Mouse (Mus musculus): ENCODE data around the gene Hnrnpr. TPM values are rescaled to one million over a fixed set of nuclear protein-coding genes. Genes with fewer than 3 reads are reported as not detected.

Hnrnpr gene
- polyA plus RNA-seq, 1 experiment = 6.6 TPM

DNA sequence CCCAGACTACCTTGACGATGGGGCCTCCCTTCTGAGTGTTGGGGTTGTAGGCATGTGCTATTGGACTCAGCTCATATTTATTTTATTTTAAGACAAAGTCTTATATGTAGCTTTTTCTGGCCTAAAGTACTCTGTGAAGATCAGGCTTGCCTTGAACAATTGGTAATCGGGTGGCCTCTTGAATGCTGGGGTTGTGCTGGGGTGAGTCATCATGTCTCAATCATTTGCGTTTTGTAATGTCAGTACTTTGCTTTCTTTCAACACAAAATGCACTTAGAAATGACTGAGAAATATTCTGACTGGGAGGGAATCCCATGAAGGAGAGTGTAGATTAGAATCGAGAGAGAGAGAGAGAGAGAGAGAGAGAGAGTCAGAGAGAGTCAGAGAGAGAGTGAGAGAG is 9.3 kb downstream of the Hnrnpr start:
- Histone ChIP-seq H3K4me1 (ENCODE audit: control insufficient read depth) (peaks cover 5% of the 10 kb centered on the region), H3K27me3 (ENCODE audit: control insufficient read depth) (no peaks in the 10 kb centered on the region), H3K36me3 (ENCODE audit: control insufficient read depth) (peaks cover 98% of the 10 kb centered on the region), H3K4me3 (replicated peaks) (no peak overlapping the region), H3K9me3 (ENCODE audit: control insufficient read depth, low read length) (no peaks in the 10 kb centered on the region)
- no peak for TF ChIP-seq GATA1 (IDR thresholded peaks at IDR 0.05; ENCODE audit: low read length)
- TF ChIP-seq TAL1 (IDR thresholded peaks at IDR 0.05; ENCODE audit: low read length) = no peak

DNA sequence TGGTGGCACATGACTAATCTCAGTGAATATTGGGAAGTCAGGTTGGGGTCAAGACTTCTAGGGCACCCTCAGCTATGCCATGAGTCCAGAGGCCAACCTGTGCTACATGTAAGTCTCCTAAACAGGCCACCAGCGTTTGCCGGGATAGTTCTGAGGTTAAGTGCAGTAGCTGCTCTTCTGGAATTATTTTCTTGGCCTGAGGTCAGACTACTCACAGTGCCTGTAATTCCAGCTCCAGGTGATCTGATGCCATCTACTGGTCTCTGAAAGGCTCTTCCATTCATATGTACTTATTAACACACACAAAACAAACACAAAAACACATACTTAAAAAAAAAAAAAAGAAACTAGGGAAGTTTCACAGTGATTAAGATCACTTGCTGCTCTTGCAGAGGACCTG is 13.5 kb downstream of the Hnrnpr start:
- H3K36me3 ChIP-seq (ENCODE audit: control insufficient read depth) = peaks cover 95% of the 10 kb centered on the region
- H3K27me3 ChIP-seq (ENCODE audit: control insufficient read depth) = no peaks in the 10 kb centered on the region
- no peak overlapping the region for H3K4me3 ChIP-seq (replicated peaks)
- TF ChIP-seq TAL1 (IDR thresholded peaks at IDR 0.05; ENCODE audit: low read length) (no peak), GATA1 (IDR thresholded peaks at IDR 0.05; ENCODE audit: low read length) (no peak)
- H3K4me1 ChIP-seq (ENCODE audit: control insufficient read depth) = peaks cover 6% of the 10 kb centered on the region
- no peaks in the 10 kb centered on the region for H3K9me3 ChIP-seq (ENCODE audit: control insufficient read depth, low read length)

- H3K9me3 ChIP-seq (ENCODE audit: control insufficient read depth, low read length) = no peaks in the 10 kb centered on the region
- H3K4me3 ChIP-seq (replicated peaks) = no peak overlapping the region
- peaks cover 2% of the 10 kb centered on the region; the same call in 1 of the 2 replicates for H3K4me1 ChIP-seq (ENCODE audit: control insufficient read depth)
- no peak for TF ChIP-seq TAL1 (IDR thresholded peaks at IDR 0.05; ENCODE audit: low read length)
- no peak for TF ChIP-seq GATA1 (IDR thresholded peaks at IDR 0.05; ENCODE audit: low read length)
- no peaks in the 10 kb centered on the region for H3K27me3 ChIP-seq (ENCODE audit: control insufficient read depth)
- peaks cover 95% of the 10 kb centered on the region for H3K36me3 ChIP-seq (ENCODE audit: control insufficient read depth)
Observed at GRCm38 (mm10) chr4:136327238-136327637, 16.5 kb downstream of the Hnrnpr start.

DNA sequence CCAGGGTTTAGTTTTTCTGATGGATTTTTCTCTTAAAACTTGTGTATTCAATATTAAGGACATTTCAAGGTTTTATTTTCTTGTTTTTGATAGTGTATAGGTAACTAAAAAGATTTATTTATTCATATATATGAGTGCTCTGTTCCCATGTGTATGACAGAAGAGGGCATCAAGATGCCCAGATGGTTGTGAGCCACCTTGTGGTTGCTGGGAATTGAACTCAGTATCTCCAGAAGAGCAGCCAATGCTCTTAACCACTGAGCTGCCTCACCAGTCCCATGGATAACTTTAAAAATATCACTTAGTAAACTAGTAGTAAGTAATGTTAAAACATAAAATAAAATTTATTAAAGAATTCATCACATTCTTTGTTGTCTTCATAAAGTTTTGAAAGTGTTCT is 17.4 kb downstream of the Hnrnpr start:
- H3K4me3 ChIP-seq (replicated peaks) = no peak overlapping the region
- TF ChIP-seq TAL1 (IDR thresholded peaks at IDR 0.05; ENCODE audit: low read length) (no peak), GATA1 (IDR thresholded peaks at IDR 0.05; ENCODE audit: low read length) (no peak)
- peaks cover 2% of the 10 kb centered on the region; the same call in 1 of the 2 replicates for H3K4me1 ChIP-seq (ENCODE audit: control insufficient read depth)
- H3K27me3 ChIP-seq (ENCODE audit: control insufficient read depth) = no peaks in the 10 kb centered on the region
- peaks cover 95% of the 10 kb centered on the region for H3K36me3 ChIP-seq (ENCODE audit: control insufficient read depth)
- H3K9me3 ChIP-seq (ENCODE audit: control insufficient read depth, low read length) = no peaks in the 10 kb centered on the region

GRCm38 (mm10) chr4:136331709-136332108 is 21.0 kb downstream of the Hnrnpr start:
- Histone ChIP-seq H3K4me3 (replicated peaks) (no peak overlapping the region), H3K27me3 (ENCODE audit: control insufficient read depth) (no peaks in the 10 kb centered on the region), H3K9me3 (ENCODE audit: control insufficient read depth, low read length) (no peaks in the 10 kb centered on the region), H3K36me3 (ENCODE audit: control insufficient read depth) (peaks cover 95% of the 10 kb centered on the region), H3K4me1 (ENCODE audit: control insufficient read depth) (no peaks in the 10 kb centered on the region; the same call in 1 of the 2 replicates)
- no peak for TF ChIP-seq TAL1 (IDR thresholded peaks at IDR 0.05; ENCODE audit: low read length)
- no peak for TF ChIP-seq GATA1 (IDR thresholded peaks at IDR 0.05; ENCODE audit: low read length)

DNA sequence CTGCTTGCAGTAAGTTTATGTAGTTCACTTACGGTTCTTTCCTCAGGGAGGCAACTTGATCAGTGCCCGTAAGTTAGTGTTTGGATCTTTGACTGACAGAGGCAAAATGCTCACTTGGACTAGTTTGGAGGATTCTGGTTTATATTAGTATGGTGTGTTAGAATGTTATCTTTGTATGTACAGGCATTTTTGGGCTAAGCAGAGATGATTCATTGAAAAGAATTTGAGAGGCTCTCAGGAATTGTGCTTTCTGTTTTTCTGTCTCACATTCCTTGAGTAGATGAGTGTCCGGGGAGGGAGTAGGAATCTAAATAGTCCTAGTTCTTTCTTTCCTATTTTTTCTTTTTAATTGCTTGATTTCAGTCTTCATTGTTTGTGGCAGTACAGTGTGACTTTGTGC is 22.4 kb downstream of the Hnrnpr start:
- no peak overlapping the region for H3K4me3 ChIP-seq (replicated peaks)
- no peaks in the 10 kb centered on the region for H3K27me3 ChIP-seq (ENCODE audit: control insufficient read depth)
- peaks cover 95% of the 10 kb centered on the region for H3K36me3 ChIP-seq (ENCODE audit: control insufficient read depth)
- TF ChIP-seq GATA1 (IDR thresholded peaks at IDR 0.05; ENCODE audit: low read length) (no peak), TAL1 (IDR thresholded peaks at IDR 0.05; ENCODE audit: low read length) (no peak)
- peaks cover 3% of the 10 kb centered on the region for H3K4me1 ChIP-seq (ENCODE audit: control insufficient read depth)
- no peaks in the 10 kb centered on the region for H3K9me3 ChIP-seq (ENCODE audit: control insufficient read depth, low read length)

- TF ChIP-seq GATA1 (IDR thresholded peaks at IDR 0.05; ENCODE audit: low read length) = no peak
- TF ChIP-seq TAL1 (IDR thresholded peaks at IDR 0.05; ENCODE audit: low read length) = no peak
- no peaks in the 10 kb centered on the region for H3K27me3 ChIP-seq (ENCODE audit: control insufficient read depth)
- H3K4me1 ChIP-seq (ENCODE audit: control insufficient read depth) = peaks cover 3% of the 10 kb centered on the region
- peaks cover 96% of the 10 kb centered on the region for H3K36me3 ChIP-seq (ENCODE audit: control insufficient read depth)
- no peak overlapping the region for H3K4me3 ChIP-seq (replicated peaks)
- H3K9me3 ChIP-seq (ENCODE audit: control insufficient read depth, low read length) = no peaks in the 10 kb centered on the region
Observed at GRCm38 (mm10) chr4:136335065-136335464, 24.3 kb downstream of the Hnrnpr start.

GRCm38 (mm10) chr4:136337129-136337528 is 26.4 kb downstream of the Hnrnpr start:
- TF ChIP-seq TAL1 (IDR thresholded peaks at IDR 0.05; ENCODE audit: low read length) = no peak
- TF ChIP-seq GATA1 (IDR thresholded peaks at IDR 0.05; ENCODE audit: low read length) = no peak
- Histone ChIP-seq H3K27me3 (ENCODE audit: control insufficient read depth) (no peaks in the 10 kb centered on the region), H3K4me1 (ENCODE audit: control insufficient read depth) (peaks cover 3% of the 10 kb centered on the region), H3K36me3 (ENCODE audit: control insufficient read depth) (peaks cover 92% of the 10 kb centered on the region), H3K9me3 (ENCODE audit: control insufficient read depth, low read length) (no peaks in the 10 kb centered on the region), H3K4me3 (replicated peaks) (no peak overlapping the region)

- H3K4me1 ChIP-seq (ENCODE audit: control insufficient read depth) = peaks cover 3% of the 10 kb centered on the region
- peaks cover 86% of the 10 kb centered on the region for H3K36me3 ChIP-seq (ENCODE audit: control insufficient read depth)
- no peak for TF ChIP-seq GATA1 (IDR thresholded peaks at IDR 0.05; ENCODE audit: low read length)
- TF ChIP-seq TAL1 (IDR thresholded peaks at IDR 0.05; ENCODE audit: low read length) = no peak
- no peaks in the 10 kb centered on the region for H3K27me3 ChIP-seq (ENCODE audit: control insufficient read depth)
- no peaks in the 10 kb centered on the region for H3K9me3 ChIP-seq (ENCODE audit: control insufficient read depth, low read length)
- no peak overlapping the region for H3K4me3 ChIP-seq (replicated peaks)
Observed at GRCm38 (mm10) chr4:136349616-136350015, 38.9 kb downstream of the Hnrnpr start.

DNA sequence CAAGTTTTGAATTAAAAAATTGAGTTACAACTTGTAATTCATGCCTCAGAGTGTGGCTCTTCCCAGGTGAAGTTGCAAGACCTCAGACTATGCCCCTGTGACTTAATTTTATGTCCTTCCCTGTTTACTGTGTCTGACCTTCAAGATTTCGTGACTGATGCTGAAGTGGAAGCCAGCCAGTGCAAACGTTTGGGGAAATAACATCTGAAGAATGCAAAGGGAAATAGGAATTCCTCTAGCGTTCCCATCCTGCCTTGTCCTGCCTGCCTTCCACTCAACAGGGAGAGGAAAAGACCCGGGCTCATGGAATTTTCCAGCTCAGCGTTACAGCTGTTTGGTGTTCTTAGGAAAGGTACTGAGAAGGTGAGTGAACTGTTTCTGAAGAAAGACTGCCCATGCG is 46.3 kb downstream of the Hnrnpr start:
- H3K4me3 ChIP-seq (replicated peaks) = no peak overlapping the region
- H3K4me1 ChIP-seq (ENCODE audit: control insufficient read depth) = no peaks in the 10 kb centered on the region
- no peaks in the 10 kb centered on the region for H3K27me3 ChIP-seq (ENCODE audit: control insufficient read depth)
- TF ChIP-seq TAL1 (IDR thresholded peaks at IDR 0.05; ENCODE audit: low read length) = no peak
- TF ChIP-seq GATA1 (IDR thresholded peaks at IDR 0.05; ENCODE audit: low read length) = no peak
- H3K36me3 ChIP-seq (ENCODE audit: control insufficient read depth) = peaks cover 91% of the 10 kb centered on the region
- H3K9me3 ChIP-seq (ENCODE audit: control insufficient read depth, low read length) = no peaks in the 10 kb centered on the region

All from erythroblast, embryonic 14.5 days (primary cell).